Mouse (Mus musculus) MEL (cell line): ENCODE results near the gene Ebf3. TPM values are rescaled to one million over a fixed set of nuclear protein-coding genes. Genes with fewer than 3 reads are reported as not detected.

Experiments used
- DNase-seq: peaks from one replicate; pipeline ENCODE4 v3.0.0; 2011; ENCODE audit warnings: low read depth, low spot score
- H3K27ac ChIP-seq: 2 replicates; pipeline ENCODE4 v1.5.1; 2012; ENCODE audit warnings: low read depth, mild to moderate bottlenecking, control low read depth, low read length, moderate library complexity; ENCODE audit not compliant: control insufficient read depth
- H3K27me3 ChIP-seq, 2 experiments: fragments of 150-350 bp in 1 of 2; sonication (generic) in 1 of 2; 2 replicates each; pipeline ENCODE4 v1.6.1; 2012; ENCODE audit warnings: low read length in 2 of 2, mild to moderate bottlenecking in 2 of 2, improper control_type of control experiment in 1 of 2, moderate library complexity in 1 of 2; ENCODE audit not compliant: insufficient read depth in 2 of 2, control insufficient read depth in 1 of 2
- H3K36me3 ChIP-seq, 2 experiments: 2 replicates each; pipeline ENCODE4 v1.6.1; 2012 to 2014; ENCODE audit warnings: low read length in 2 of 2, improper control_type of control experiment in 1 of 2, inconsistent platforms in 1 of 2, mild to moderate bottlenecking in 1 of 2; ENCODE audit not compliant: insufficient read depth in 2 of 2, control insufficient read depth in 1 of 2
- H3K4me1 ChIP-seq, 2 experiments: fragments of 150-350 bp in 1 of 2; sonication (generic) in 1 of 2; 2 replicates each; pipeline ENCODE4 v1.6.1; 2012; ENCODE audit warnings: low read length in 2 of 2, improper control_type of control experiment in 1 of 2, mild to moderate bottlenecking in 1 of 2; ENCODE audit not compliant: insufficient read depth in 2 of 2, control insufficient read depth in 1 of 2
- H3K4me3 ChIP-seq, 2 experiments: fragments of 150-350 bp in 1 of 2; sonication (generic) in 1 of 2; 2 replicates each; pipeline ENCODE4 v1.5.1; 2012; ENCODE audit warnings: low read depth in 2 of 2, low read length in 2 of 2, mild to moderate bottlenecking in 2 of 2, moderate library complexity in 2 of 2, control low read depth in 1 of 2, improper control_type of control experiment in 1 of 2; ENCODE audit not compliant: control insufficient read depth in 1 of 2, insufficient read depth in 1 of 2
- H3K79me2 ChIP-seq: 2 replicates; pipeline ENCODE4 v1.6.1; 2012; ENCODE audit warnings: mild to moderate bottlenecking, low read length, moderate library complexity; ENCODE audit not compliant: control insufficient read depth, poor library complexity, insufficient read depth
- H3K9ac ChIP-seq: 2 replicates; pipeline ENCODE4 v1.6.1; 2012; ENCODE audit warnings: low read depth, mild to moderate bottlenecking, control low read depth, low read length, moderate library complexity; ENCODE audit not compliant: control insufficient read depth, poor library complexity, severe bottlenecking
- H3K9me3 ChIP-seq: fragments of 150-350 bp; sonication (generic); replicated peaks from 2 replicates; pipeline ENCODE4 v1.6.1; 2012; ENCODE audit warnings: mild to moderate bottlenecking, low read length, improper control_type of control experiment, moderate library complexity; ENCODE audit not compliant: insufficient read depth
- CHD1 ChIP-seq: IDR thresholded peaks from 2 replicates; pipeline ENCODE4 v1.6.1; 2012; ENCODE audit warnings: low read depth, mild to moderate bottlenecking, inconsistent platforms, low read length, improper control_type of control experiment
- E2F4 ChIP-seq: IDR thresholded peaks from 2 replicates; pipeline ENCODE4 v1.6.1; 2011; ENCODE audit warnings: low read depth, low read length, improper control_type of control experiment, borderline replicate concordance
- ELF1 ChIP-seq: IDR thresholded peaks from 2 replicates; pipeline ENCODE4 v1.6.1; 2014; ENCODE audit warnings: low read depth, mild to moderate bottlenecking, inconsistent platforms, low read length, improper control_type of control experiment, moderate library complexity
- ETS1 ChIP-seq: IDR thresholded peaks from 2 replicates; pipeline ENCODE4 v1.6.1; 2012; ENCODE audit warnings: low read depth, mild to moderate bottlenecking, inconsistent platforms, low read length, improper control_type of control experiment, moderate library complexity
- GABPA ChIP-seq: IDR thresholded peaks from 2 replicates; pipeline ENCODE4 v1.6.1; 2012; ENCODE audit warnings: low read depth, mild to moderate bottlenecking, inconsistent platforms, low read length, improper control_type of control experiment, moderate library complexity
- GATA1 ChIP-seq: IDR thresholded peaks from 2 replicates; pipeline ENCODE4 v1.6.1; 2011; ENCODE audit warnings: low read depth, low read length, improper control_type of control experiment
- MEF2A ChIP-seq: IDR thresholded peaks from 2 replicates; pipeline ENCODE4 v1.6.1; 2014; ENCODE audit warnings: low read depth, mild to moderate bottlenecking, inconsistent platforms, low read length, improper control_type of control experiment; ENCODE audit not compliant: poor library complexity, insufficient replicate concordance, severe bottlenecking; ENCODE audit errors: extremely low read depth
- MXI1 ChIP-seq: IDR thresholded peaks from 2 replicates; pipeline ENCODE4 v1.6.1; 2011; ENCODE audit warnings: mild to moderate bottlenecking, low read depth, low read length, improper control_type of control experiment
- MYB ChIP-seq: IDR thresholded peaks from 2 replicates; pipeline ENCODE4 v1.6.1; 2011; ENCODE audit warnings: mild to moderate bottlenecking, low read depth, low read length, improper control_type of control experiment
- NELFE ChIP-seq: IDR thresholded peaks from 2 replicates; pipeline ENCODE4 v1.6.1; 2011; ENCODE audit warnings: low read depth, low read length, improper control_type of control experiment
- NRF1 ChIP-seq: IDR thresholded peaks from 2 replicates; pipeline ENCODE4 v1.6.1; 2014; ENCODE audit warnings: low read depth, mild to moderate bottlenecking, inconsistent platforms, low read length, improper control_type of control experiment, moderate library complexity; ENCODE audit not compliant: poor library complexity, insufficient read depth, severe bottlenecking
- POLR2AphosphoS5 ChIP-seq: IDR thresholded peaks from 2 replicates; pipeline ENCODE4 v1.6.1; 2012; ENCODE audit warnings: low read depth, borderline replicate concordance, mild to moderate bottlenecking, inconsistent platforms, low read length, moderate library complexity, mixed read lengths
- RAD21 ChIP-seq: IDR thresholded peaks from 2 replicates; pipeline ENCODE4 v1.6.1; 2011; ENCODE audit warnings: mild to moderate bottlenecking, low read depth, low read length, improper control_type of control experiment
- SIN3A ChIP-seq: IDR thresholded peaks from 2 replicates; pipeline ENCODE4 v1.6.1; 2012; ENCODE audit warnings: low read length, improper control_type of control experiment, inconsistent platforms
- SMC3 ChIP-seq: IDR thresholded peaks from 2 replicates; pipeline ENCODE4 v1.6.1; 2011; ENCODE audit warnings: low read depth, low read length, improper control_type of control experiment
- TBP ChIP-seq: IDR thresholded peaks from 2 replicates; pipeline ENCODE4 v1.8.0; 2011; ENCODE audit warnings: low read depth, low read length, improper control_type of control experiment
- UBTF ChIP-seq: IDR thresholded peaks from 2 replicates; pipeline ENCODE4 v1.6.1; 2012; ENCODE audit warnings: low read depth, mild to moderate bottlenecking, inconsistent platforms, low read length, improper control_type of control experiment, moderate library complexity, borderline replicate concordance; ENCODE audit not compliant: insufficient read depth
- ZC3H11A ChIP-seq: IDR thresholded peaks from 2 replicates; pipeline ENCODE4 v1.6.1; 2012; ENCODE audit warnings: low read depth, mild to moderate bottlenecking, inconsistent platforms, low read length, improper control_type of control experiment
- ZNF384 ChIP-seq: IDR thresholded peaks from 2 replicates; pipeline ENCODE4 v1.6.1; 2012; ENCODE audit warnings: low read depth, mild to moderate bottlenecking, inconsistent platforms, low read length, improper control_type of control experiment
- polyA plus RNA-seq, 2 experiments: library from polyadenylated mRNA; stranded (reverse) in 1 of 2; unstranded in 1 of 2; fragments of >175 nt in 1 of 2; fragments of >200 nt in 1 of 2; gene quantifications; 2 replicates each; pipeline versions ENCODE4 v1.2.1 to v1.2.4; 2012; ENCODE audit warnings: low replicate concordance in 2 of 2, low read depth in 1 of 2; ENCODE audit not compliant: insufficient read length in 2 of 2, insufficient read depth in 1 of 2, missing spikeins in 1 of 2
- total RNA-seq: library from RNA; depleted of rRNA; stranded (reverse); fragments of 300-350 nt; gene quantifications from 2 replicates; pipeline ENCODE4 v1.2.3, GENCODE M21; 2012

Gene Ebf3
- total and polyA plus RNA-seq, 3 experiments = not detected

DNA sequence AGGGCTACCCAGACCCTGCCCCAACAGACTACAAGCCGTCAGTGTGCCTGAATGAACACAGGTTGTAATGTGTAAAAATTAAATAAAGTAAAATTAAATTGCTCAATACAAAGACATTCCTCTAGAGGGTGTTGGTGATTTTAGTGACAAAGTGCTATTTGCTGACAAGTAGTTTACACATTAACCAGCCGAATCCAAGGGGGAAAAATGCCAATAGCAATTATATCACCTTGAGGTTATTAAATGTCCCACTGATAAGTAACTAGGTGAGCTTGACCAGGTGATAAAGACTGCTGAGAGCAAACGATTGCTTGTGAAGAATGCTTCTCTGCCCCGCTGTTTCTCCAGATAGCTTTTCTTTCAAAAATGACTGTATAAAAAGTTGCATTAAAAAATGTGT lies 102.9 kb downstream of the Ebf3 start:
- Histone ChIP-seq H3K36me3 (no peaks in the 10 kb centered on the region), H3K27ac (no peak overlapping the region), H3K79me2 (no peaks in the 10 kb centered on the region), H3K4me1 (no peaks in the 10 kb centered on the region), H3K9ac (no peak overlapping the region), H3K4me3 (no peak overlapping the region), H3K9me3 (no peaks in the 10 kb centered on the region), H3K27me3 (no peaks in the 10 kb centered on the region)
- DNase-seq = no peak
- no peak for TF ChIP-seq ZNF384

- TF ChIP-seq ETS1 = no peak
- no peak for TF ChIP-seq MXI1
- TF ChIP-seq CHD1 = no peak
- TF ChIP-seq TBP = no peak
- no peak for TF ChIP-seq POLR2AphosphoS5
- TF ChIP-seq SIN3A = no peak
- no peak for TF ChIP-seq NELFE
- Histone ChIP-seq H3K36me3 (no peaks in the 10 kb centered on the region), H3K4me3 (no peak overlapping the region), H3K9ac (no peak overlapping the region), H3K4me1 (no peaks in the 10 kb centered on the region), H3K9me3 (no peaks in the 10 kb centered on the region), H3K79me2 (no peaks in the 10 kb centered on the region), H3K27me3 (no peaks in the 10 kb centered on the region), H3K27ac (no peak overlapping the region)
- no peak for DNase-seq
Measured at GRCm38 (mm10) chr7:137209688-137210345, 104.4 kb downstream of the Ebf3 start.

DNA sequence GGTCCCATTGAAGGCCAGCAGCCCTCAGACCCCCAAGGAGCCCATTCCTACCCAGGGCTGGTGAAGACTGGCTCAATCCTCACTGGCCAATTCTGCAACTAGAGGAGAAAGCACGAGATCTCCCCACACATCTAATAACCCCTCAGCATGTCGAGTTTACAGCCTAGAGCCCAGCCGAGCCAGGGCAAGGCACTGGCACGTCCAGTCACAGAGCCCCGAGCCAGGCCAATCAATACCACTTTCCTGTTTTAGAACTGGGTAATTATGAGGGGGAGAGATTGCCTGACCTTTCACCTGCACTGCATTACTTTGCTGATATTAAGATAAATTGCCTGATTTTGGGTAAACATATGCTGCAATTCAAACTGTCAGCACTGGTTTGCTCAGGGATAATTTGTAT lies 105.7 kb downstream of the Ebf3 start:
- no peaks in the 10 kb centered on the region for H3K9me3 ChIP-seq

More for the DNA sequence above, 105.7 kb downstream of the Ebf3 start:
- no peak overlapping the region for H3K27ac ChIP-seq
- H3K36me3 ChIP-seq = no peaks in the 10 kb centered on the region
- no peak overlapping the region for H3K9ac ChIP-seq
- no peaks in the 10 kb centered on the region for H3K27me3 ChIP-seq
- no peak overlapping the region for H3K4me3 ChIP-seq
- DNase-seq = no peak
- H3K4me1 ChIP-seq = no peaks in the 10 kb centered on the region
- H3K79me2 ChIP-seq = no peaks in the 10 kb centered on the region
- no peak for TF ChIP-seq NRF1
- TF ChIP-seq SIN3A = no peak
- no peak for TF ChIP-seq MXI1
- TF ChIP-seq E2F4 = no peak
- TF ChIP-seq ZC3H11A = no peak
- TF ChIP-seq MYB = no peak
- TF ChIP-seq CHD1 = no peak
- TF ChIP-seq SMC3 = no peak
- TF ChIP-seq TBP = no peak
- no peak for TF ChIP-seq GABPA
- TF ChIP-seq GATA1 = no peak
- no peak for TF ChIP-seq MEF2A
- TF ChIP-seq RAD21 = no peak
- no peak for TF ChIP-seq ELF1
- TF ChIP-seq UBTF = no peak
- no peak for TF ChIP-seq NELFE
